Mouse (Mus musculus): ENCODE measurements at regions not wholly inside any gene's neighbourhood (a gene's known extent, or its start where the extent isn't known, plus 50 kb on each side); places are given as distances from the start of the nearest gene placed in this dataset.

DNA sequence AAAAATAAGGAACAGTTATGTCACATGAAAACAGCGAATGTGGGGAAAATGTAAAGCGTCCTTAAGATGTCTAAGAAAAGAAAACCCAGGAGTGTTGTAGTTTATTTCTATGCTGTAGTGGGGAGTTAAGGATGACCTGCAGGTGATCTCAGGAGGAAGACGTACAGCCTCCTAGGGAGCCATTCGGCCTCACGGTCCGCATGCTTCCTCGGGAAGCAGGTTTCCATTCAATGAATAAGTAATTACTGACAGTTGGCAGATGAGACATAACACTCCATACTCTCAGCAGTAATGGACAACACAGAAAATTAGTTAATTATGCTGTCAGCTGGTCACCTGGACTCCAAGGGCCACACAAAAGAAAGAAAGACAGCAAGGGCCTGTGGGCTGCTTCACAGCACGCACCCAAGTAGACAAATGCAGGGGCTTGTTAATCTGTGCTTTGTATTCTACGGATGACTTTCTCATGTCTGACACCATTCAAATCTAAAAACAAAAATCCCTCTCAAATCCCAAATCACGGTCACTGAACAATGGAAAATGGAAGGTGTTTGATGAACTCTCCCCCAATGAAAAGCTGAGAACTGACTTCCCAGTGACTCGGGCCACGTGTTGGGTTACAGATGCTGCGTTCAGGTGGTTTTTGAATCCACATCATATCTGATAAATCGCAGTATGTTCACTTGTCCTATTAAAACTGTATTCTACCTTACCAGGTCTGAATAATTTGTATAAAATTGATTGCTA is 193.5 kb downstream of the Gm11361 start:
- TF ChIP-seq CTCF (IDR thresholded peaks at IDR 0.05 in 2 of 3, conservative IDR thresholded peaks at IDR 0.05 in 1 of 3; ENCODE audit: control insufficient read depth in 1 of 3, insufficient read depth in 1 of 3, low read depth in 2 of 3, low read length in 3 of 3, poor library complexity in 1 of 3, severe bottlenecking in 1 of 3) (no peak), POLR2A (IDR thresholded peaks at IDR 0.05; ENCODE audit: control insufficient read depth in 1 of 2, insufficient read depth in 1 of 2, low read depth in 1 of 2, low read length in 2 of 2, poor library complexity in 1 of 2) (no peak), TCF12 (IDR thresholded peaks at IDR 0.05; ENCODE audit: low read depth, low read length) (no peak), ZC3H11A (IDR thresholded peaks at IDR 0.05; ENCODE audit: low read depth, low read length) (no peak), ZNF384 (IDR thresholded peaks at IDR 0.05; ENCODE audit: low read depth, low read length) (no peak), EP300 (IDR thresholded peaks at IDR 0.05; ENCODE audit: low read depth in 1 of 2, low read length in 2 of 2) (no peak)

Measured in MEL (cell line).